Mouse (Mus musculus): ENCODE results near the gene Eif5a.

GRCm38 (mm10) chr11:69927501-69927900 lies 5.7 kb upstream of the Eif5a start:
- no peak for TF ChIP-seq NELFE (IDR thresholded peaks at IDR 0.05; ENCODE audit: low read depth, low read length)
- TF ChIP-seq CHD1 (IDR thresholded peaks at IDR 0.05; ENCODE audit: low read depth, low read length): no peak
- TF ChIP-seq POLR2A (IDR thresholded peaks at IDR 0.05; ENCODE audit: low read depth, low read length): no peak
- TF ChIP-seq CTCF (conservative IDR thresholded peaks at IDR 0.05 in 1 of 2, IDR thresholded peaks at IDR 0.05 in 1 of 2; ENCODE audit: low read depth in 2 of 2, low read length in 2 of 2): peak in 1 of 2 experiments; percentile 20; a peak in 2 of 4 replicates
- TF ChIP-seq POLR2AphosphoS2 (IDR thresholded peaks at IDR 0.05; ENCODE audit: low read depth, low read length): no peak
